Mouse (Mus musculus): ENCODE measurements around the gene Ppp1r3d.

Ppp1r3d gene

DNA sequence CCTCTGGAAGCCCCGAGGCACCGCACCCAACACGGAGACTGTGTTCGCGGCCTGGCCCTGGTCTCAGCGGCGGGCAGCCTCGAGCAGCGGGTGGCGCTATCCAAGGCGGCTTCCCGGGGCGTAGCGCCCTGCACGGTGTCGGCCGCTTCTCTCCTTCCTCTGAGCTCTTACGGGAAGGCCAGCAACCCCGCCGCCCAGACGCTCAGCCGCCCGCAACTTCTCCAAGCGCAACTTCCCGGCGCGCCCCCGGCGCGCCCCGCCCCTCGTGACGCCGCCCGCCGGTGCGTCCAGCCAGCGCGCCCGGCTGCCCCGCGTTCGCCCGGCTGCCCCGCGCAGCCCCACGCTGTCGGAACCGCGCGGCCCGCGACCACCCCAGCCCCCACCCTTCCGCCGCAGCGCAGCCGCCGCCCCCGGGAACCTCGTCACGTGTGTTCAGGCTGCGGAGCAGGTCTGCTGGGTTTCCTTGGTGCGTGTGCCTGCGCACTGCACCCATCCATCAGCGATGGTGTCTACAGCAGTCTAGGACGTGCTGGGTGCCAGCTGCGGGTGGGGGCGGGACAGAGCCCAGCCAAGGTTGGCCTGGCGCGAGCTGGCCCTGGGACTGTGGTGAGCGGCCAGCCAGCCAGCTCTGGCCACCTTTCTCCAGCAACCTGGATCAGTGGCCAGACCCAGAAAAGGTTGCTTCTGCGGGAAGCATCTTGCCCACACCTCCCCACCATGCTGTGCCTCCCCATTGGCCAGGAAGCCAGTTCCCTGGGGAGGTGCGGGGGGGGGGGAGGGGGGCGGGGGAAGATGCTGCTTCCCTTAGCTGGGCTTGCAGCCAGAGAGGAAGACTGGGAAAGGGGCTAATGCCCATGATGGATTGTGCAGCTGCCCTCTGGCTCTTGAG is at the start of gene Ppp1r3d, which contains the start of gene Fam217b:
Gene Ppp1r3d, minus strand, starts transcription at position 212 of the 889 bp plus-strand sequence.
Gene Fam217b, plus strand, starts transcription at position 264 of the 889 bp plus-strand sequence.
- DNase-seq (ENCODE audit: low spot score in 2 of 2): peak; percentile 52 to 64

DNA sequence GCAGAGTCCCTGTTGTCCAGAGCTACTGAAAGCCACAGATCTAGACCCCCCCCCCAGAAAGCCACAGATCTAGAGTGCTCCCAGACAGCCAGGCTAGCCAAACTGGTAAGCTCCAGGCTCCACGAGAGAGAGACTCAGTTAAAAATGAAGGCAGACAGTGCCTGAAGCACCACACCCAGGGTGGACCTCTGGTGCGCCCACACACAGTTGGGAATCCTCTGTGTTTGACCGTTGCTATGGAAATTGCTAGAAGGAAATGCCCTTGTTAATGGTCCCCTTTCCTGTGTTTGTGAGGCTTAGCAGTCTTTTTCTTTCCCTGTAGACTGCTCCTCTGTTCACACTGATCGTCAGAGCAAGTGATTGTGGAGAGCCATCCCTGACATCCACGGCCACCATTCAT is 46.1 kb upstream of the Ppp1r3d start:
- no peak for DNase-seq (ENCODE audit: low spot score in 2 of 2)

DNA sequence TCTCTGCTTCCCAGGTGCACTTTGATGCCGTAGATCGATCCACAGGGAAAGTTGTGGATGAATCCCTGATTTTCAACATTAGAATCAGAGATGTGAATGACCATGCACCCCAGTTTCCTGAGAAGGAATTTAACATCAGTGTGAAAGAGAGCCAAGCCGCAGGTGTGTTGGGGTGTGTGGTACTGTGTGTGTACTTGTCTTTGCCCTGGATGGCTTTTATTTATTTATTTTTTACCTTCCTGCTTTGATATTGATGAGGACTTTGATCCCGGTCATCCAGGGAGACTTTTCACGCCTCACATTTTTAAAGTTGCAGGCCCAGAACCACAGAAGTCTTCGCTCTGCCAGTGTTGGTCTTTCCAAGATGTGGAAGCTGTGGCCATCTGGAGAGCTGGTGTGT is 43.1 kb upstream of the Ppp1r3d start:
- DNase-seq (ENCODE audit: low spot score in 2 of 2): no peak

GRCm38 (mm10) chr2:178454664-178455516 is 40.6 kb upstream of the Ppp1r3d start:
- DNase-seq (ENCODE audit: low spot score in 2 of 2): no peak

DNA sequence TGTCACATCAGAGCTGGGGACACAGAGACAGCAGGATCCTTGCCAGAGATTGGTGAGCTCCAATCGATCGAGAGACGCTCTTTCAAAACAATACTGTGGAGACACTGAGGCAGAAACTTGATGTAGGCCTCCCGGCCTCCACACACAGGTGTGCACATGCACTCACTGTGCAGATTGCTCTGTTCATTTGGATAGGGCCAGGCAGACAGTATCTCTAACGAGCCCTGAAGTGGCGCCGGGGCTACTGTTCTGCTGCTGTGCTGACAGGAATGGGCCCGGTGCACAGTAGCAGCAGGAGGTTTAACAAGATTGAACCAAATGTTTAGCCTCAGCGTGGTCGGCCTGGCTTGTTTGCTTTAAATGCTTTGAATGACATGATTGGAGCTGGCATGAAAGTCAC is 36.7 kb upstream of the Ppp1r3d start:
- DNase-seq (ENCODE audit: low spot score in 2 of 2): no peak

GRCm38 (mm10) chr2:178450236-178450635 is 36.0 kb upstream of the Ppp1r3d start:
- DNase-seq (ENCODE audit: low spot score in 2 of 2): no peak

DNA sequence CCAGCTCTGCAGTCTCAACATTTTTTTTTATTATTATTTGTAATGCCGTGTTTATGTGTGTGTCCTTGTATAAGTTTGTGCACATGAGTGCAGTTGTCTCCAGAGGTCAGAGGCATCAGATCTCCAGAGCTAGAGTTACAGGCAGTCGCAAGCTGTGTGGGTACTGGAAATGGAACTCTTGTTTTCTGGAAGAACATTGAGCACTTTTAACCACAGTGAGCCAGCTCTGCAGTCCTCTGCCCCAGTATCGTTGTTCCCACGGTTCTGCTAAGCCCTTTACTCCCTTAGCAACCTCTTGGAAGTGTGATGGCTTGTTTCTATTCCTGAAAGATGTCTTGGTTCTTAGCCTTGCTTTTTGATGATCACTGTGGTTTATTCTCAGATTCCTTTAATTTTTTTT is 35.1 kb upstream of the Ppp1r3d start:
- DNase-seq (ENCODE audit: low spot score in 2 of 2): no peak

- DNase-seq (ENCODE audit: low spot score in 2 of 2): no peak
Measured at GRCm38 (mm10) chr2:178437311-178437710, 23.0 kb upstream of the Ppp1r3d start.

DNA sequence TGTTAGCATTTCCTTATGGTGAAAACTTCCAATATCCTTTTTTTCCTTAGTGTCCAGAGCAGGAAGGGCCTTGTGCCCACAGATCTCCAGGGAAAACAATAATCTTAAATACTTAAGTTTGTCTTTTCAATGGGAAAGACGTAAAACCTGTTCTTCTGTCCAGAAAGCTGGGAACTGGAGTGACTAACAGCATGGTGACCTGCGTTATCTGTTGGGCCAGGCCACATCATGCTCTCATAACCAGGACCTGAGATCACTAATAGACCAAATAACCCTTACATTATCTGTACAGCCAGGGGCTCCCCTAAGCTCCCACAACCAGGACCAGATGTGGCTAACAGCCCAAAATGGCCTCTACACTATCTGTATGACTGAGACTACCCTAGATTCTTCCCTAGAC is 19.6 kb upstream of the Ppp1r3d start:
- no peak for DNase-seq (ENCODE audit: low spot score in 2 of 2)

- no peak for DNase-seq (ENCODE audit: low spot score in 2 of 2)
Measured at GRCm38 (mm10) chr2:178433495-178433894, 19.2 kb upstream of the Ppp1r3d start.

- no peak for DNase-seq (ENCODE audit: low spot score in 2 of 2)
Measured at GRCm38 (mm10) chr2:178430231-178430630, 16.0 kb upstream of the Ppp1r3d start, which contains the start of gene Cdh26. Cdh26 (plus strand) TSS chr2:178430531.

DNA sequence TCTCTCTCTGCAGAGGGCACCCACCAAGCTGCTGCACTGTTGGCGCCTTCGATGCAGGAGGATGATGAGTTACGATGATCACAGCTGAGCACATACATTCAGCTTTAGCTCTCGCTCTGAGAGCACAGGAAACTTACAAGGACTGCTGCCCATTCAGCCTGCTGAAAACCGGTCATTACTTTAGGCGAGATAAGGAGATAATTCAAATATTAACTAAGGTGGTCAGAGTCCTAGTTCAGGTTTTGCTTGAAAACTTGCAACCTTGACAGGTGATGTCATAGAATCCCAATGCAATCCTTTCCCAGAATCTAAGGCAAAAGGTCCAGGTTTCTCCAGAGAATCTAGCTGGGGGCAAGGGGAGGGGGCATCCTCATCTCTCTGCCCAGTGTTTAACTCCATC is 15.2 kb upstream of the Ppp1r3d start:
- no peak for DNase-seq (ENCODE audit: low spot score in 2 of 2)

DNA sequence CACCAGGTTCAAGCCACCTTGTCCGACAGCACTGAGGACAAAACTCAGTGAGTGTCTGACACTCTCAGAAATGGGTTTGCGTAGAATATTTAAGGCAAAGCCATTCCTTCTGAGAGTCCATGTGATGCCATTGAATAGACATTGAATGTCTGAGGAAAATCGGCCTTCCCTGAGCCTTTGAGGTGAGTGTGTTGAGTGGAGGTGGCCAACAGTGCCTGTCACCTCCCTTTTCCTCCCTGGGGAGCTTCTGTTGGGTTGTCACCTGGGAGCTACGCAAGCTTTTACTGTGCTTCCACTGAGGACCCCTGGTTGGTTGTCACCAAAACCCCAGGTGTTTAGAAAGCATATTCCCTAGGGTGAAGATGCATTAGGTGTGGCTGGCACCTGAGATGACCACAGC is 14.4 kb upstream of the Ppp1r3d start:
- no peak for DNase-seq (ENCODE audit: low spot score in 2 of 2)

DNA sequence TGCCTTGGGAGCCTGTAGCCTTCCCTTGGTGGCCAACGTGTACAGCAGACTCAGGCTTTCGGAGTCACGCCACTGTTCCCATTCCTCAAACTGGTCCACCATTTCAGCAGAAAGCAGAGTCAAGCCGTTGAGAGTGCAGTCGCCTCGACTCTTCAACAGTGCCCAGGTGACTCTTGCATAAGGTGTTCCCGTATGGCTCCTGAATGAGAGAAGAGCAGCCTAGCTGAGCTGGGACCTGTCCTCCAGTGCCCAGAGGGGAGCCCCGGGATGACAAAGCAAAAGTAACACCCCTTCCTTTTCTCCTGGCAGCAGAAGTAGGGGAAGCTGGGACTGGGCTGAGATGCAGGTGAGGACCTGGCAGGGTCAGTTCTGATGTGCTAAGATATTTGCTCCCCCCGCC is 13.9 kb upstream of the Ppp1r3d start:
- no peak for DNase-seq (ENCODE audit: low spot score in 2 of 2)

DNA sequence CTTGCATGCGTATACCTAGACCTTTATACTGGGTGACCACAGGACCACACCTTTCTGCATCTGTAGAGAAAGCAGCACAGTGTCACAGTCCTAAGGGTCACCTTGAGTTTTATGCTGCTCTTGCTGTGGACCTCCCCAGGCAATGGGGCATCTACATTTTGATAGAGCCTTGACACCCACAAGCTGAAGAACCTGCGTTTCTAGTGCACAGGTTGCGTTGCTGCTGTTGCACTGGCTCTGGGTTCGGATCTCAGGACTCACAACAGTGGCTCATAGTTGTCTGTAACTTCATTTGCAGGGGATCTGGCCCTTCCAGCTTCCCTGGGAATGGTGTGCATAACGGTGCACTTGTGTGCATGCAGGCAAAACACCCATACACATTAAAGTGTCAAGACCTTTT is 12.9 kb upstream of the Ppp1r3d start:
- DNase-seq (ENCODE audit: low spot score in 2 of 2): no peak

DNA sequence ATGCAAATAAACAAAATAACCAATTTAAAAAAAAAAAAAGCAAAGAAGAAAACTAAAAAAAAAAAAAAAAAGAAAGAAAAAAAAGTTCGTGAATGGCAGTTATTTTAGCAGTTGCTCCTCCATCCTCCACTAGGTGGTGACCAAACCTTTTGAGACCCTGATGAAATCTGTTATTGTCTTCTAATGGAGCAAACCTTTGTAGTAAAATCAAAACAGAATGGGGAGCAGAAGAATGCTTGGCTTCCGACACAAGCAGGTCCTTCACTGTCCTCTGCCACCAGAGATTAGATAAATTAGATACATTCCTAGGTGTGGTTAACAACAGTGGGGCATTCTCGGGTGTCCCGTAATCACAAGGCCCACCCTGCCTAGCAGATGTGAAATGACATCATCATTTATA is 12.0 kb upstream of the Ppp1r3d start:
- no peak for DNase-seq (ENCODE audit: low spot score in 2 of 2)

- DNase-seq (ENCODE audit: low spot score in 2 of 2): no peak
Measured at GRCm38 (mm10) chr2:178423223-178423622, 9.0 kb upstream of the Ppp1r3d start.

DNA sequence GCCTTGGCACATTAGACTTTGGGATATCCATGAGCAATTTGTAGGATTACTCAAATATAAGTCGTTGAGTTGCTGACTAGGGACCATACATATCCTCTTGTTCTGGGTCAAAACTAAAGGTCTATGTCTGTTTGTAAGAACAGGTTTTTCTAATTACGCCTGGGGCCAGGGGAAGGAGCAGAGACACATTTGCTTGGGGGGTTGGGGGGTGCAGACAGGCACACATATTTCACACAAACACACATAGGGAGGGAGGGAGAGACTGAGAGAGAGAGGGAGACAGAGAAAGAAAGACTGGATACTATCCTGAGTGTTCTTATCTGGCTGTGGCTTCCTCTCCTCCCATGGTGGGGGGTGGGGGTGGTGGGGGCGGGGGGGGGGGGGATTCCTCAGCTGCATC is 7.9 kb upstream of the Ppp1r3d start:
- DNase-seq (ENCODE audit: low spot score in 2 of 2): no peak

GRCm38 (mm10) chr2:178421603-178422002 is 7.3 kb upstream of the Ppp1r3d start:
- DNase-seq (ENCODE audit: low spot score in 2 of 2): no peak

GRCm38 (mm10) chr2:178420576-178420975 is 6.3 kb upstream of the Ppp1r3d start:
- DNase-seq (ENCODE audit: low spot score in 2 of 2): no peak

DNA sequence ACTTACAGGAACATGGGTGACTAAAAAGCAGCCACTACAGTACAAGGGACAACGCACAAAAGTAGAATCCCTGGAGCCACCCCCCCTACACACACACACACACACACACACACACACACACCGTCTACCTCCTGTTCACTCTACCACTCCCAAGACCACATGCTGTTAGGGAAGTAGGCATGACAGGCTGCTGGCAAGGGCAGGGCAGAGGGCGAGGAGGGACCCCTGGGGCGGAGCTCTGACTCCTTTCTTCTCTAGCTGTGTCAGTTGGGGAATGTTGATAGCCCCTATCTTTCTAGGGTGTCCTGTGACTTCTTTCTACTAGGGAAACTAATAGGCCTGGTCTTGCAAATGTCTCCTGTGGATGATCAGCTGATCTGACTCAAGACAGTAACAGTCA is 2.7 kb upstream of the Ppp1r3d start:
- no peak for DNase-seq (ENCODE audit: low spot score in 2 of 2)

DNA sequence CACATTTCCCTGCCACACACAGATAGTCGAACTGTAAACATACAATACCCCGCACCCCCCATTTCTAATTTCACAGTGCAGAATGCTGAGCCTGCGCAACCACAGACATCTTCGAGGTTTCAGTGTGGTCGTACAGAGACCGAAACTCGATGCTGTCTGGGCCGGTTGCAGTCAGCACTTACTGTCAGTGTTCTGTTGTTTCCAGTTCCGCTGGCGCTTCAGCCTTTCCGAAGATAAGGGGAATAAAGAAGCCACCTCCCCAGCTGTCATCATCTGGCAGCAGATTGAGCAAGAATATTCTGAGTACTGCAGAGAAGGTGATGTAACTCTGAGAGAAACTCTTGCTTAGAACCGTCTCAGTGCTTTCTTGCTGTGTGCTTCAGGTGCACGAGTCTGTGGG is 2.2 kb upstream of the Ppp1r3d start:
- no peak for DNase-seq (ENCODE audit: low spot score in 2 of 2)

DNA sequence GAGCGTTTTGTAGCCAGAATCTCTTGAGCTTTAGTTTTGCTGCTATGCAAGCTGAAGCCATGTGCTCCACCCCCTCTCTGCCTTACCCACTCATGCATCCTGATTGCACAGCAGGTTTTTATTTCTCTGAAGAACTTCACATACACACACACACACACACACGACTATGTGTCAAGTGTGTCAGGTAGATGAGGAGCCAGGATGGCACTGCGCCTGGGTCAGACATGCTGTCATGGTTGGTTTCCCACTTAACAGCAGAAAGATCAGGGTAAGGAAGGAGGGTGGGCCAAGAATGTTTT is 827 bp upstream of the Ppp1r3d start:
- DNase-seq (ENCODE audit: low spot score in 2 of 2): no peak
